Mouse (Mus musculus) cortical plate, adult 2 months (tissue): ENCODE data around the gene Cmss1.

ENCODE experiments used
- CTCF ChIP-seq: fragments of 200-500 bp; IDR thresholded peaks from 2 replicates; pipeline ENCODE4 v1.5.1; 2011; ENCODE audit warnings: mild to moderate bottlenecking, control low read depth, low read length; ENCODE audit not compliant: insufficient read depth; ENCODE audit errors: extremely low read depth
- POLR2A ChIP-seq: fragments of 200-500 bp; IDR thresholded peaks from 2 replicates; pipeline ENCODE4 v1.6.1; 2011; ENCODE audit warnings: mild to moderate bottlenecking, low read length, control low read depth; ENCODE audit not compliant: insufficient read depth; ENCODE audit errors: extremely low read depth

- TF ChIP-seq CTCF (no peak), POLR2A (no peak)
These were observed 141.2 kb downstream of the Cmss1 start for GRCm38 (mm10) chr16:57465386-57465913.
